Mouse (Mus musculus): ENCODE measurements around the gene Cdc5l. TPM values are rescaled to one million over a fixed set of nuclear protein-coding genes. Genes with fewer than 3 reads are reported as not detected.

The Cdc5l gene
- polyA plus RNA-seq (2015; fragmentation: Nextera tagmentation; extraction: Ambion mirVana), result 54.7 and 57.0 TPM in 2 replicates

GRCm38 (mm10) chr17:45433419-45434261 lies at the start of gene Cdc5l:
Cdc5l (minus strand) TSS chr17:45433737.
- peaks cover 21% of the 10 kb centered on the region for H3K4me1 ChIP-seq (ENCODE audit: control insufficient read depth, insufficient read depth, low read depth, low read length)
- WGBS, result under 1% methylated on average over 73 of the region's 73 CpGs
- H3K9ac ChIP-seq (ENCODE audit: low read depth, low read length), result peak within 1 kb of the TSS; percentile 88
- no peaks in the 10 kb centered on the region for H3K9me3 ChIP-seq (ENCODE audit: control insufficient read depth, low read length)
- peak; percentile 98 for ATAC-seq
- peak within 1 kb of the TSS; percentile 93 for H3K4me3 ChIP-seq (ENCODE audit: low read length)
- H3K4me2 ChIP-seq (ENCODE audit: low read length), result peak within 1 kb of the TSS; percentile 88
- no peaks in the 10 kb centered on the region for H3K27me3 ChIP-seq (replicated peaks; ENCODE audit: control insufficient read depth, insufficient read depth, low read length)
- H3K36me3 ChIP-seq (ENCODE audit: control insufficient read depth, insufficient read depth, low read length), result no peaks in the 10 kb centered on the region
- peak within 1 kb of the TSS; percentile 97 for H3K27ac ChIP-seq (ENCODE audit: low read depth, low read length)

GRCm38 (mm10) chr17:45480429-45480828 lies 46.9 kb upstream of the Cdc5l start:
- H3K27ac ChIP-seq (ENCODE audit: low read depth, low read length), result no peak overlapping the region
- H3K9ac ChIP-seq (ENCODE audit: low read depth, low read length), result no peak overlapping the region
- no peaks in the 10 kb centered on the region for H3K27me3 ChIP-seq (replicated peaks; ENCODE audit: control insufficient read depth, insufficient read depth, low read length)
- WGBS, result 43% methylated on average over 2 of the region's 2 CpGs
- no peak overlapping the region for H3K4me2 ChIP-seq (ENCODE audit: low read length)
- H3K36me3 ChIP-seq (ENCODE audit: control insufficient read depth, insufficient read depth, low read length), result no peaks in the 10 kb centered on the region
- H3K4me1 ChIP-seq (ENCODE audit: control insufficient read depth, insufficient read depth, low read depth, low read length), result no peaks in the 10 kb centered on the region
- ATAC-seq, result no peak
- no peak overlapping the region for H3K4me3 ChIP-seq (ENCODE audit: low read length)
- 0 out of 2 replicates have a peak, but pooled peaks cover 3% of the 10 kb centered on the region for H3K9me3 ChIP-seq (ENCODE audit: control insufficient read depth, low read length)

DNA sequence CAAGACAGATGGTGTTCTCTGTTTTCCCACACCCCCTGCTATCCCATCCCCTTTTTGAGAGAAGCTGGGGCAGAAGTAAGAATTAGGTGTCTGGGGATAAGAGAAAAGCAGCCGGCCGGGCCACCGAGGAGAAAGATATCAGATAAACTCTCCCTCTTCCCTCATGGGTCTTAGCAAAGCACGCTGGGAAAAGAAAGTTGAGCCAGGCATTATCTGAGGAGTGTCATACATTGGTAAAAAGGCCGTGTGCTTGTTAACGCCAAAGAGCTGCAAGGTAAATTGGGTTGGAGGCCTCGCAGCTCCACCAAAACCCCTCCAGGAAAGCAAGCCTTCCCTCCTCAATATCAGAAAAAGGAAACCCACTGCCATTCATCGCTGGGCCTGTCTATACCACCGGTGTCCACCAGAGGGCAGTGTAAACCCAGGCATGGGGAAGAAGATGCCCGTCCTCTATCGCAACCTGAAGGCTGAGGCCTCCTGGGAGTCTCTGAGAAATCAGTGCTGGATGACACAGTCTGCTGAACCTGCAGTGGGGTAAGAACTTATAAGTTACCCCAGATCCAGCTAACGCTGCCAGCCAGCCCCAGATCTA lies 44.8 kb upstream of the Cdc5l start:
- WGBS, result 18% methylated on average over 12 of the region's 12 CpGs

GRCm38 (mm10) chr17:45474669-45475465 lies 41.3 kb upstream of the Cdc5l start, which contains the start of gene Spats1:
Spats1 (minus strand) TSS chr17:45475415.
- Histone ChIP-seq H3K4me1 (ENCODE audit: control insufficient read depth, insufficient read depth, low read depth, low read length) (peaks cover 10% of the 10 kb centered on the region; the same call in 1 of the 2 replicates), H3K36me3 (ENCODE audit: control insufficient read depth, insufficient read depth, low read length) (no peaks in the 10 kb centered on the region), H3K9ac (ENCODE audit: low read depth, low read length) (peak within 1 kb of the TSS; percentile 58), H3K4me3 (ENCODE audit: low read length) (peak within 1 kb of the TSS; percentile 45), H3K27ac (ENCODE audit: low read depth, low read length) (peak within 1 kb of the TSS; percentile 62), H3K9me3 (ENCODE audit: control insufficient read depth, low read length) (no peaks in the 10 kb centered on the region), H3K27me3 (replicated peaks; ENCODE audit: control insufficient read depth, insufficient read depth, low read length) (no peaks in the 10 kb centered on the region), H3K4me2 (ENCODE audit: low read length) (peak within 1 kb of the TSS; percentile 69)
- peak; percentile 91 for ATAC-seq
- WGBS, result 4% methylated on average over 30 of the region's 30 CpGs

More for the DNA sequence above, 44.8 kb upstream of the Cdc5l start:
- H3K9ac ChIP-seq (ENCODE audit: low read depth, low read length), result no peak overlapping the region
- H3K4me3 ChIP-seq (ENCODE audit: low read length), result no peak overlapping the region
- H3K9me3 ChIP-seq (ENCODE audit: control insufficient read depth, low read length), result 0 out of 2 replicates have a peak, but pooled peaks cover 3% of the 10 kb centered on the region
- no peak overlapping the region for H3K27ac ChIP-seq (ENCODE audit: low read depth, low read length)
- 0 out of 2 replicates have a peak, but pooled peaks have one; percentile 13 for ATAC-seq
- no peaks in the 10 kb centered on the region for H3K27me3 ChIP-seq (replicated peaks; ENCODE audit: control insufficient read depth, insufficient read depth, low read length)
- H3K4me1 ChIP-seq (ENCODE audit: control insufficient read depth, insufficient read depth, low read depth, low read length), result peaks cover 10% of the 10 kb centered on the region; the same call in 1 of the 2 replicates
- no peak overlapping the region for H3K4me2 ChIP-seq (ENCODE audit: low read length)
- H3K36me3 ChIP-seq (ENCODE audit: control insufficient read depth, insufficient read depth, low read length), result no peaks in the 10 kb centered on the region

DNA sequence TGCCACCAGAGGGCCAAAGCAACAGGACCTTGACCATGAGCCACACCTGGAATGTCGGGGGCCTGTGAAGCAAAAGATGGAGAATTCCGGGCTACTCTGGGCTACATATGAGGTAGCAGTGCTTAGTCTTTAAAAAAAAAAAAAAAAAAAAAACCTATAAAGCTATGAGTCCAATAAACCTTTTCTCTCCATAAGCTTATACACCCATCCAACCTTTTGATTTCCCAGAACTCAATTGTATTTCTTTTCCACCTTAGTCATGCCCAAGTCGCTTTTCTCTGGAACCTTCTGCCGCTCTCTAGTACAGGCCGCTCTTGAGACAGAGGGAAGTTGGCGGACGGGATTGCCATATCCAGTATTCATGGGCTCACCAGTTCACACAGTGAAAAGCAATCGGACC lies 40.6 kb upstream of the Cdc5l start:
- Histone ChIP-seq H3K9me3 (ENCODE audit: control insufficient read depth, low read length) (no peaks in the 10 kb centered on the region), H3K4me2 (ENCODE audit: low read length) (peak overlapping the region; percentile 69), H3K36me3 (ENCODE audit: control insufficient read depth, insufficient read depth, low read length) (no peaks in the 10 kb centered on the region), H3K4me1 (ENCODE audit: control insufficient read depth, insufficient read depth, low read depth, low read length) (peaks cover 10% of the 10 kb centered on the region; the same call in 1 of the 2 replicates), H3K4me3 (ENCODE audit: low read length) (peak overlapping the region; percentile 45), H3K9ac (ENCODE audit: low read depth, low read length) (peak overlapping the region; percentile 58), H3K27ac (ENCODE audit: low read depth, low read length) (peak overlapping the region; percentile 62), H3K27me3 (replicated peaks; ENCODE audit: control insufficient read depth, insufficient read depth, low read length) (no peaks in the 10 kb centered on the region)
- ATAC-seq, result peak; percentile 22; the same call in 1 of the 2 replicates
- whole genome bisulfite sequencing, result 67% methylated on average over 8 of the region's 8 CpGs

DNA sequence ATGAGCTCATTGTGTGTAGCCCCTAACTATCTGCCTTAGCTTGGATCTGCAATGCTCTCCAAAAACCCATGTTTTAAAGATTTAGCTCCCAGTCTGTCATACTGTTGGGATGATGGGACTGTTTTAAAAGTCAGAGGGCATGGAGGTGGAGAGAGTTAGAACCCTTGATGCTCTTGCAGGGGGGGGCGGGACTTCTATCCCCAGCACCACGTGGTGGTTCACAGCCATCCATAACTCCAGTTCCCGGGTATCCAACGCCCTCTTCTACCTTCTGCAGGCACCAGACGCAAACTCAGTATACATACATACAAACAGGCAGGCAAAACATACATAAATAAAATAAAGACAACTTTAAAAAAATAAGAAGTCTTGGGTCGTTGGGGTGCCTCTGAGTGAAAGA lies 40.1 kb upstream of the Cdc5l start:
- 79% methylated on average over 6 of the region's 6 CpGs for WGBS
- ATAC-seq, result no peak
- no peak overlapping the region for H3K27ac ChIP-seq (ENCODE audit: low read depth, low read length)
- H3K4me2 ChIP-seq (ENCODE audit: low read length), result no peak overlapping the region
- H3K4me3 ChIP-seq (ENCODE audit: low read length), result no peak overlapping the region
- H3K27me3 ChIP-seq (replicated peaks; ENCODE audit: control insufficient read depth, insufficient read depth, low read length), result no peaks in the 10 kb centered on the region
- peaks cover 10% of the 10 kb centered on the region; the same call in 1 of the 2 replicates for H3K4me1 ChIP-seq (ENCODE audit: control insufficient read depth, insufficient read depth, low read depth, low read length)
- H3K9me3 ChIP-seq (ENCODE audit: control insufficient read depth, low read length), result no peaks in the 10 kb centered on the region
- no peaks in the 10 kb centered on the region for H3K36me3 ChIP-seq (ENCODE audit: control insufficient read depth, insufficient read depth, low read length)
- H3K9ac ChIP-seq (ENCODE audit: low read depth, low read length), result no peak overlapping the region

DNA sequence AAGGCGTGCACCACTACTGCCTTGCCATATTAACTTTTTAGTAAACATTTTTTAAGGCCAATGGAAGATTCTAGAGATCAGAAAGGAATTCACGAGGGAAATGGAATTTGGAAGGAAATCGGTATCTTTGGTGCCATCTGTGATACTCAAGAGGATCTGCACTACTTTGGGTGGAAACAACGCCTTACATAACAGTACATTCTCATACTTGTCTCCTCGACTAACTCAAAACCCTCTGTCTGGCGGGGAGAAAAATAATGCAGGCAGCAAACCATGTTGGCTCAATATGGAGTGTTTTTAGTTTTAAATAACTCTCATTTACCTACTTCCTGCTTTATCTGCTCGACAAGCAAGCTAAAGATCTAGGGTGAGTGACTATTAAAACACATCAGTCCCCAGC lies 37.2 kb upstream of the Cdc5l start:
- Histone ChIP-seq H3K4me2 (ENCODE audit: low read length) (no peak overlapping the region), H3K9ac (ENCODE audit: low read depth, low read length) (no peak overlapping the region), H3K4me1 (ENCODE audit: control insufficient read depth, insufficient read depth, low read depth, low read length) (peaks cover 10% of the 10 kb centered on the region; the same call in 1 of the 2 replicates), H3K27ac (ENCODE audit: low read depth, low read length) (no peak overlapping the region), H3K4me3 (ENCODE audit: low read length) (no peak overlapping the region), H3K9me3 (ENCODE audit: control insufficient read depth, low read length) (no peaks in the 10 kb centered on the region), H3K27me3 (replicated peaks; ENCODE audit: control insufficient read depth, insufficient read depth, low read length) (no peaks in the 10 kb centered on the region), H3K36me3 (ENCODE audit: control insufficient read depth, insufficient read depth, low read length) (no peaks in the 10 kb centered on the region)
- no peak for ATAC-seq
- 89% methylated on average over 7 of the region's 7 CpGs for WGBS

GRCm38 (mm10) chr17:45468302-45468701 lies 34.8 kb upstream of the Cdc5l start:
- H3K4me2 ChIP-seq (ENCODE audit: low read length), result no peak overlapping the region
- no peak for ATAC-seq
- 87% methylated on average over 5 of the region's 5 CpGs for WGBS
- H3K36me3 ChIP-seq (ENCODE audit: control insufficient read depth, insufficient read depth, low read length), result no peaks in the 10 kb centered on the region
- H3K9me3 ChIP-seq (ENCODE audit: control insufficient read depth, low read length), result no peaks in the 10 kb centered on the region
- no peaks in the 10 kb centered on the region for H3K4me1 ChIP-seq (ENCODE audit: control insufficient read depth, insufficient read depth, low read depth, low read length)
- no peak overlapping the region for H3K4me3 ChIP-seq (ENCODE audit: low read length)
- H3K9ac ChIP-seq (ENCODE audit: low read depth, low read length), result no peak overlapping the region
- H3K27me3 ChIP-seq (replicated peaks; ENCODE audit: control insufficient read depth, insufficient read depth, low read length), result no peaks in the 10 kb centered on the region
- no peak overlapping the region for H3K27ac ChIP-seq (ENCODE audit: low read depth, low read length)
